Mouse (Mus musculus) Patski (cell line): Measurements from ENCODE around the gene Olfr1109. TPM values are rescaled to one million over a fixed set of nuclear protein-coding genes. Genes with fewer than 3 reads are reported as not detected.

Experiments
- ATAC-seq: fragments of 100-300 bp; one replicate; pipeline ENCODE4 v1.8.0; 2021
- CTCF ChIA-PET: fragments of 350-600 bp; sonication (Branson Sonifier 250); formaldehyde crosslinking; loops from one replicate; lab custom pipeline; 2022; ENCODE audit warnings: inconsistent platforms; lab: Charles Lee
- POLR2A ChIA-PET: fragments of 350-600 bp; sonication (Branson Sonifier 250); formaldehyde crosslinking; loops from one replicate; lab custom pipeline; 2022; ENCODE audit warnings: antibody characterized with exemption, inconsistent platforms; lab: Charles Lee
- DNase-seq: peaks from one replicate; pipeline ENCODE4 v3.0.0-alpha.2; 2011; ENCODE audit warnings: low read depth, low spot score
- H3K27me3 ChIP-seq: fragments of 371-371 bp; one replicate; pipeline ENCODE4 v1.5.1; 2021
- CTCF ChIP-seq: fragments of 100-300 bp; IDR thresholded peaks from one replicate; pipeline ENCODE4 v1.5.1; 2021
- in situ Hi-C: fragments of 300-500 bp; cut with MboI; formaldehyde crosslinking; loops from 3 replicates; pipeline ENCODE4 v1.11.1; 2018; ENCODE audit warnings: low pct_unique_long_range_greater_than_20kb, mixed read lengths
- polyA plus RNA-seq: library from polyadenylated mRNA; unstranded; gene quantifications from one replicate; pipeline ENCODE4 v1.2.3, GENCODE M21; 2021

Gene Olfr1109
- not detected for polyA plus RNA-seq

DNA sequence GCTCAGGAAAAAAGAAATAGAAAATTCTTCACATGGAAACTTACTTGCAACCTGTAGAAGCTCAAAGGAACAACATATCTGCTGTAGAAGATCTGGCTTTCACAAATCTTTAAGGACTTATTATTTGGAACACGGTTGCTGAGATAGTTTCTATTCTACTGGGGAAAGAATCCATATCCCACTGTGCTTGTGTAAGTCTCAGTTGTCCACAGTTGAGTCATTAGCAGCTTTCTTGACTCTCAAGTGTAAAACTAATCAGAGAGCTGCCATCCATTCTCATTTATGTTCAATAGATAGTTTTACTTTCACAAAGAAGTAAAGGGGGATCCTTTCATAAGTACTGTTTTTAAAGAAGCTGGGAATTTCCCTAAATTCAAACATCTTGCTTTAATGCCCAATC, at the start of gene Olfr1109:
Gene Olfr1109, minus strand, starts transcription at position 101 of the 400 bp plus-strand sequence.
- no peaks in the 10 kb centered on the region for H3K27me3 ChIP-seq
- CTCF ChIA-PET = no interaction called here
- DNase-seq (no peak), ATAC-seq (no peak)
- POLR2A ChIA-PET = no interaction called here
- no peak for TF ChIP-seq CTCF
- in situ Hi-C loops = no loop called here

DNA sequence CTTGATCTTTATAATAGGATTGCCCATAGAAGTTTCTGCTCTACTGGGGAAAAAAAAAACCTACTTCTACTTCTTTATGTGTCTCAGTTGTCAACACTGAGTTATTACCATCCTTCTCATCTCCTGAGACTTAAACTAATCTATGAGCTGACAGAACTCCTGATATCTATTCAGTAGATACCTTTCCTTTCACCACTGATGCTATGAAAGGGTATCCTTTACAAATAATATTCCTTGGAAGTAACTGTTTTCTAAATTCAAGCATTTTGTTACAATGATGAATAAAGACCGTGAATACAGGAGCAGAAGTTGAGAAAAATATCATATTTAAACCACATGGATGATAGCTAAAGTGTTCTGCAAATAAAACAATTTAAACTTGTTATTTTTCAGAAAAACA, 44.4 kb upstream of the Olfr1109 start, which contains the start of gene Olfr1110:
Gene Olfr1110, minus strand, starts transcription at position 101 of the 400 bp plus-strand sequence.
- CTCF ChIA-PET = interaction anchor here (1.8 kb wide), 1 partner anchor 9 kb away, joined by 4 read pairs; no protein-coding TSS in a partner anchor
- POLR2A ChIA-PET = no interaction called here
- no peaks in the 10 kb centered on the region for H3K27me3 ChIP-seq
- TF ChIP-seq CTCF = no peak
- DNase-seq (no peak), ATAC-seq (no peak)
- in situ Hi-C loops = no loop called here

DNA sequence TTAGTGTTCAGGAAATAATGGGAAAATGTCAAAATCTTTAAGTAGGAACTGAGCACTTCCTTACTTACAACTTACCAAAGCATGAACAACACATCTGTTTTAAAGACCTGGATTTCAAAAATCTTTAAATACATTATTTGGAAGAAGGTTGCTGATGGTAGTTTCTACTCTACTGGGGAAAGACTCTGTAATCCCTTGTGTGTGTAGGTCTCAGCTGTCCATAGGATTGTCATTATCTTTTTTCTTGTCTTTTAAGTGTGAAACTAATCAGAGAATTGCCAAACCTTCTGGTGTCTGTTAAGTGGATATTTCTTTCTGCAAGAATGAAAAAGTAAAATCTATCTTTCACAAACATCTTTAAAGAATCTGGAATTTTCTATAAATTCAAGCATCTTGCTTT, 18.7 kb upstream of the Olfr1109 start, which contains the start of gene Olfr259:
Gene Olfr259, minus strand, starts transcription at position 101 of the 400 bp plus-strand sequence.
- no peak for DNase-seq
- no peak for TF ChIP-seq CTCF
- CTCF ChIA-PET = no interaction called here
- ATAC-seq = no peak
- POLR2A ChIA-PET = no interaction called here
- H3K27me3 ChIP-seq = no peaks in the 10 kb centered on the region
- in situ Hi-C loops = no loop called here

GRCm38 (mm10) chr2:87075717-87076116, 20.1 kb downstream of the Olfr1109 start, which contains the start of gene Olfr1107:
Gene Olfr1107, minus strand, starts transcription at chr2:87075817.
- ATAC-seq = no peak
- POLR2A ChIA-PET = no interaction called here
- CTCF ChIA-PET = no interaction called here

DNA sequence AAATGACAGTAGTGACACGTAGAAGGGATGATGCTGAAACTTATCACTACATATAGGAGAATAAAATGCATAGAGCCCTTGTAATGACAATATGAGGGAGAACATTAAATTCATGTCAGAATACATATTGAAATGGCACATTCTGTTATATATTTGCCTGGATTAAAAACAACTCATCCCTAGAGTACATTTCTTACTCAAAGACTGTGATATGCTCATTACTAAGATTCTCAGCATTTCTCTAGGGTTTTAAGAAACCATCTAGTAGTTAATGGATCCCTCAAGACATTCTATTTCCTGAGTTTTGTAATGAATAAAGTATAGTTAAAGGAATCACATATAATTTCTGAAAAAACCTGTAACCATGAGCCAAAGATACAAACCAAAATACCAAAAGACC, 43.6 kb downstream of the Olfr1109 start, which contains the start of gene Olfr1106:
Gene Olfr1106, minus strand, starts transcription at position 101 of the 400 bp plus-strand sequence.
- in situ Hi-C loops = no loop called here
- POLR2A ChIA-PET = no interaction called here
- TF ChIP-seq CTCF = no peak
- CTCF ChIA-PET = no interaction called here
- ATAC-seq (no peak), DNase-seq (no peak)
- no peaks in the 10 kb centered on the region for H3K27me3 ChIP-seq

More at GRCm38 (mm10) chr2:87075717-87076116, 20.1 kb downstream of the Olfr1109 start, which contains the start of gene Olfr1107:
- DNase-seq = no peak
- TF ChIP-seq CTCF = no peak
- H3K27me3 ChIP-seq = no peaks in the 10 kb centered on the region
- in situ Hi-C loops = no loop called here

Other genes with a start within 250 kb of the Olfr1109 start
- not detected for gene Olfr1095, start 244.3 kb downstream of the Olfr1109 start, polyA plus RNA-seq
- gene Gm13723, start 221.2 kb downstream of the Olfr1109 start, polyA plus RNA-seq = not detected
- gene Olfr1097, start 203.8 kb downstream of the Olfr1109 start, polyA plus RNA-seq = not detected
- not detected for gene Olfr1098, start 171.5 kb downstream of the Olfr1109 start, polyA plus RNA-seq
- not detected for gene Olfr1099, start 135.3 kb downstream of the Olfr1109 start, polyA plus RNA-seq
- not detected for gene Olfr1100, start 116.1 kb downstream of the Olfr1109 start, polyA plus RNA-seq
- gene Olfr1101, start 104.8 kb downstream of the Olfr1109 start, polyA plus RNA-seq = not detected
- not detected for gene Olfr1102, start 97.6 kb downstream of the Olfr1109 start, polyA plus RNA-seq
- gene Olfr1104, start 68.9 kb downstream of the Olfr1109 start, polyA plus RNA-seq = not detected
- gene Olfr1105, start 59.5 kb downstream of the Olfr1109 start, polyA plus RNA-seq = not detected
- gene Olfr1106, start 43.7 kb downstream of the Olfr1109 start, polyA plus RNA-seq = not detected
- not detected for gene Olfr1107, start 20.2 kb downstream of the Olfr1109 start, polyA plus RNA-seq
- not detected for gene Olfr259, start 18.6 kb upstream of the Olfr1109 start, polyA plus RNA-seq
- gene Olfr1110, start 44.3 kb upstream of the Olfr1109 start, polyA plus RNA-seq = not detected
- not detected for gene Olfr1111, start 56.6 kb upstream of the Olfr1109 start, polyA plus RNA-seq
- gene Olfr1112, start 91.8 kb upstream of the Olfr1109 start, polyA plus RNA-seq = not detected
- not detected for gene Olfr1113, start 113.0 kb upstream of the Olfr1109 start, polyA plus RNA-seq
- gene Olfr1115, start 152.0 kb upstream of the Olfr1109 start, polyA plus RNA-seq = not detected
- gene Olfr1116, start 171.5 kb upstream of the Olfr1109 start, polyA plus RNA-seq = not detected
- not detected for gene Olfr1118, start 211.6 kb upstream of the Olfr1109 start, polyA plus RNA-seq